In genomic region chr17:12201086-12201485, GRCm38 (mm10) we compare ENCODE assay signal across 16 mouse cellular contexts.
A peak's percentile ranks its signal among the peaks of the same experiment; 100 is the strongest.
DNase-seq lines count a peak whose midpoint lies in the region; ATAC-seq and TF ChIP-seq lines count a peak whose summit lies in the region.
"Had no signal": no experiment of that assay in that cellular context is flagged by ENCODE, and none has a peak within 500 bp of the region (broad histone marks: within the 10 kb centered on the region; RNA-seq: fewer than 3 reads in every experiment).

No protein-coding gene starts in this region.

- no peak overlapping the region for H3K9ac ChIP-seq in forebrain, embryonic 12.5 days
- H3K9ac ChIP-seq in ES-Bruce4 (ENCODE audit: low read depth, poor library complexity, severe bottlenecking): no peak overlapping the region
- H3K9ac ChIP-seq in embryonic facial prominence, embryonic 14.5 days (ENCODE audit: low read depth, low read length): no peak overlapping the region
- H3K9ac ChIP-seq in liver, embryonic 14.5 days (replicated peaks): peak overlapping the region; percentile 4
- no peak overlapping the region for H3K9ac ChIP-seq in intestine, postnatal 0 days (ENCODE audit: low read depth, low read length)
- H3K9ac ChIP-seq: embryonic facial prominence, embryonic 13.5 days; kidney, embryonic 15.5 days had no signal

- H3K4me1 ChIP-seq in forebrain, embryonic 10.5 days: peaks cover 40% of the 10 kb centered on the region
- peaks cover 27% of the 10 kb centered on the region for H3K4me1 ChIP-seq in forebrain, embryonic 12.5 days
- H3K4me1 ChIP-seq in ES-Bruce4 (ENCODE audit: control insufficient read depth, insufficient read depth, low read length): peaks cover 25% of the 10 kb centered on the region
- H3K4me1 ChIP-seq in embryonic facial prominence, embryonic 14.5 days (ENCODE audit: control insufficient read depth, insufficient read depth, low read length): peaks cover 42% of the 10 kb centered on the region
- peaks cover 58 to 59% of the 10 kb centered on the region in 2 experiments for H3K4me1 ChIP-seq in liver, embryonic 14.5 days (replicated peaks; ENCODE audit: control insufficient read depth in 2 of 2, insufficient read depth in 2 of 2, low read length in 1 of 2)
- peaks cover 17% of the 10 kb centered on the region for H3K4me1 ChIP-seq in intestine, postnatal 0 days (replicated peaks; ENCODE audit: control insufficient read depth, insufficient read depth, low read length)

- no peaks in the 10 kb centered on the region for H3K27me3 ChIP-seq in forebrain, embryonic 10.5 days (ENCODE audit: poor library complexity, severe bottlenecking)
- H3K27me3 ChIP-seq in forebrain, embryonic 12.5 days: no peaks in the 10 kb centered on the region
- no peaks in the 10 kb centered on the region for H3K27me3 ChIP-seq in ES-Bruce4 (ENCODE audit: control insufficient read depth, insufficient read depth, low read length, poor library complexity, severe bottlenecking)
- H3K27me3 ChIP-seq in embryonic facial prominence, embryonic 14.5 days (replicated peaks; ENCODE audit: control insufficient read depth, insufficient read depth, low read length): no peaks in the 10 kb centered on the region
- H3K27me3 ChIP-seq in liver, embryonic 14.5 days (ENCODE audit: control insufficient read depth, insufficient read depth, low read length): no peaks in the 10 kb centered on the region
- no peaks in the 10 kb centered on the region for H3K27me3 ChIP-seq in intestine, postnatal 0 days (replicated peaks; ENCODE audit: control insufficient read depth, insufficient read depth, low read length)
- H3K27me3 ChIP-seq: embryonic facial prominence, embryonic 13.5 days; kidney, embryonic 15.5 days had no signal

- no peak for TF ChIP-seq CTCF in ES-Bruce4 (IDR thresholded peaks at IDR 0.05; ENCODE audit: low read depth, low read length)
- no peak for TF ChIP-seq CTCF in liver, embryonic 14.5 days (IDR thresholded peaks at IDR 0.05; ENCODE audit: low read depth)
- TF ChIP-seq CTCF in intestine, postnatal 0 days (IDR thresholded peaks at IDR 0.05; ENCODE audit: low read depth): no peak

- no peak overlapping the region for H3K4me2 ChIP-seq in forebrain, embryonic 12.5 days
- H3K4me2 ChIP-seq in embryonic facial prominence, embryonic 14.5 days (ENCODE audit: low read depth, low read length): no peak overlapping the region
- H3K4me2 ChIP-seq in liver, embryonic 14.5 days (ENCODE audit: low read depth): no peak overlapping the region
- no peak overlapping the region for H3K4me2 ChIP-seq in intestine, postnatal 0 days (replicated peaks; ENCODE audit: low read depth)
- H3K4me2 ChIP-seq: embryonic facial prominence, embryonic 13.5 days; kidney, embryonic 15.5 days; midbrain, embryonic 11.5 days had no signal

- H3K27ac ChIP-seq in forebrain, embryonic 10.5 days: 0 out of 2 replicates have a peak overlapping the region, but pooled peaks have one; percentile 31
- H3K27ac ChIP-seq in forebrain, embryonic 12.5 days: no peak overlapping the region
- no peak overlapping the region; the same call in 1 of the 2 replicates for H3K27ac ChIP-seq in ES-Bruce4 (ENCODE audit: insufficient read depth, low read length)
- H3K27ac ChIP-seq in embryonic facial prominence, embryonic 14.5 days (replicated peaks; ENCODE audit: low read depth, low read length): no peak overlapping the region
- peak overlapping the region; percentile 99 for H3K27ac ChIP-seq in liver, embryonic 14.5 days
- H3K27ac ChIP-seq in intestine, postnatal 0 days (ENCODE audit: low read depth, low read length): no peak overlapping the region
- H3K27ac ChIP-seq: kidney, embryonic 15.5 days had no signal

- ATAC-seq in forebrain, embryonic 12.5 days (ENCODE audit: low FRiP score): no peak
- ATAC-seq in embryonic facial prominence, embryonic 14.5 days (ENCODE audit: low read depth): 0 out of 2 replicates have a peak, but pooled peaks have one; percentile 6
- ATAC-seq in liver, embryonic 14.5 days (ENCODE audit: insufficient read depth): no peak
- no peak for ATAC-seq in intestine, postnatal 0 days

- H3K4me3 ChIP-seq in forebrain, embryonic 10.5 days: no peak overlapping the region
- H3K4me3 ChIP-seq in forebrain, embryonic 12.5 days (replicated peaks): no peak overlapping the region
- peak overlapping the region; percentile 3; the same call in 1 of the 2 replicates for H3K4me3 ChIP-seq in ES-Bruce4 (ENCODE audit: low read depth, low read length)
- no peak overlapping the region for H3K4me3 ChIP-seq in embryonic facial prominence, embryonic 14.5 days (ENCODE audit: low read depth, low read length)
- no peak overlapping the region for H3K4me3 ChIP-seq in liver, embryonic 14.5 days (ENCODE audit: insufficient read depth in 1 of 2, low read depth in 2 of 2, low read length in 2 of 2)
- H3K4me3 ChIP-seq in intestine, postnatal 0 days (ENCODE audit: low read depth, low read length): no peak overlapping the region
- H3K4me3 ChIP-seq: embryonic facial prominence, embryonic 13.5 days; kidney, embryonic 15.5 days had no signal

- H3K36me3 ChIP-seq in forebrain, embryonic 10.5 days (replicated peaks): peaks cover 36% of the 10 kb centered on the region
- peaks cover 13% of the 10 kb centered on the region; the same call in 1 of the 2 replicates for H3K36me3 ChIP-seq in forebrain, embryonic 12.5 days (replicated peaks)
- H3K36me3 ChIP-seq in ES-Bruce4 (ENCODE audit: control insufficient read depth, insufficient read depth, low read length, poor library complexity, severe bottlenecking): no peaks in the 10 kb centered on the region
- H3K36me3 ChIP-seq in embryonic facial prominence, embryonic 14.5 days (ENCODE audit: control insufficient read depth, insufficient read depth, low read length): no peaks in the 10 kb centered on the region
- peaks cover 13% of the 10 kb centered on the region for H3K36me3 ChIP-seq in liver, embryonic 14.5 days (replicated peaks; ENCODE audit: control insufficient read depth, insufficient read depth, low read depth)
- no peaks in the 10 kb centered on the region for H3K36me3 ChIP-seq in intestine, postnatal 0 days (ENCODE audit: control insufficient read depth, insufficient read depth)

- DNase-seq in forebrain, embryonic 10.5 days (ENCODE audit: extremely low spot score, low spot score): no peak
- DNase-seq in embryonic facial prominence, embryonic 14.5 days (ENCODE audit: low spot score): no peak
- no peak for DNase-seq in liver, embryonic 14.5 days (ENCODE audit: low read depth in 3 of 3, low spot score in 3 of 3)
- DNase-seq in gastrocnemius, postnatal 25 days: no peak
- no peak for DNase-seq in gastrocnemius, postnatal 10 days
- DNase-seq: adrenal gland, postnatal 10 days; cerebellum, adult 18-20 months; heart, postnatal 4 days; lung, postnatal 14 days; thymus, postnatal 25 days had no signal

- TF ChIP-seq EP300 in ES-Bruce4 (IDR thresholded peaks at IDR 0.05; ENCODE audit: insufficient read depth, low read depth, low read length): no peak
- TF ChIP-seq EP300 in liver, embryonic 14.5 days (IDR thresholded peaks at IDR 0.05; ENCODE audit: low read depth): no peak

- WGBS in forebrain, embryonic 10.5 days: 93% methylated on average over 1 of the region's 1 CpGs
- WGBS in forebrain, embryonic 12.5 days: 100% methylated on average over 1 of the region's 1 CpGs
- 100% methylated on average over 1 of the region's 1 CpGs for WGBS in embryonic facial prominence, embryonic 14.5 days
- 56% methylated on average over 1 of the region's 1 CpGs for WGBS in liver, embryonic 14.5 days (ENCODE audit: insufficient replicate concordance)
- WGBS in intestine, postnatal 0 days: 100% methylated on average over 1 of the region's 1 CpGs

- TF ChIP-seq POLR2A in ES-Bruce4 (IDR thresholded peaks at IDR 0.05; ENCODE audit: insufficient read depth, low read length): no peak

- H3K9me3 ChIP-seq in forebrain, embryonic 10.5 days: no peaks in the 10 kb centered on the region
- H3K9me3 ChIP-seq in forebrain, embryonic 12.5 days: no peaks in the 10 kb centered on the region
- H3K9me3 ChIP-seq in ES-Bruce4 (replicated peaks; ENCODE audit: control insufficient read depth, insufficient read depth, low read length, poor library complexity, severe bottlenecking): no peaks in the 10 kb centered on the region
- H3K9me3 ChIP-seq in embryonic facial prominence, embryonic 14.5 days (ENCODE audit: control insufficient read depth, low read length): no peaks in the 10 kb centered on the region
- no peaks in the 10 kb centered on the region for H3K9me3 ChIP-seq in liver, embryonic 14.5 days (ENCODE audit: control insufficient read depth, low read length)
- H3K9me3 ChIP-seq in intestine, postnatal 0 days (ENCODE audit: control insufficient read depth): no peaks in the 10 kb centered on the region
- H3K9me3 ChIP-seq: embryonic facial prominence, embryonic 13.5 days; kidney, embryonic 15.5 days had no signal

Comparison
In these comparisons a context has a peak if more than half of its experiments do, and no peak if none do; other contexts are left out.
1. H3K27ac ChIP-seq: peak in forebrain, embryonic 10.5 days (single experiment) and liver, embryonic 14.5 days (single experiment); none in forebrain, embryonic 12.5 days (single experiment), ES-Bruce4 (single experiment), embryonic facial prominence, embryonic 14.5 days (single experiment) and intestine, postnatal 0 days (single experiment).